Mouse (Mus musculus): ENCODE measurements around the gene Lnx2. TPM values are rescaled to one million over a fixed set of nuclear protein-coding genes. Genes with fewer than 3 reads are reported as not detected.

Lnx2 gene
- polyA plus RNA-seq (2012; rRNA removed): 22.2 and 31.0 TPM in 2 replicates

- DNase-seq (ENCODE audit: low read depth): peak; percentile 87
Measured at GRCm38 (mm10) chr5:147076026-147076798, at the start of gene Lnx2. Gene Lnx2, minus strand, starts transcription at chr5:147076586.

GRCm38 (mm10) chr5:147125542-147126185, 49.3 kb upstream of the Lnx2 start:
- no peak for DNase-seq (ENCODE audit: low read depth)

GRCm38 (mm10) chr5:147124794-147125193, 48.4 kb upstream of the Lnx2 start:
- no peak for DNase-seq (ENCODE audit: low read depth)

GRCm38 (mm10) chr5:147121146-147121545, 44.8 kb upstream of the Lnx2 start:
- no peak for DNase-seq (ENCODE audit: low read depth)

- DNase-seq (ENCODE audit: low read depth): no peak
Measured at GRCm38 (mm10) chr5:147117027-147117426, 40.6 kb upstream of the Lnx2 start.

- no peak for DNase-seq (ENCODE audit: low read depth)
Measured at GRCm38 (mm10) chr5:147115631-147116030, 39.2 kb upstream of the Lnx2 start.

GRCm38 (mm10) chr5:147114738-147115137, 38.4 kb upstream of the Lnx2 start:
- no peak for DNase-seq (ENCODE audit: low read depth)

GRCm38 (mm10) chr5:147108861-147109591, 32.6 kb upstream of the Lnx2 start:
- DNase-seq (ENCODE audit: low read depth): no peak

- DNase-seq (ENCODE audit: low read depth): no peak
Measured at GRCm38 (mm10) chr5:147107276-147107675, 30.9 kb upstream of the Lnx2 start.

GRCm38 (mm10) chr5:147102295-147102694, 25.9 kb upstream of the Lnx2 start:
- no peak for DNase-seq (ENCODE audit: low read depth)

GRCm38 (mm10) chr5:147100180-147100579, 23.8 kb upstream of the Lnx2 start:
- no peak for DNase-seq (ENCODE audit: low read depth)

GRCm38 (mm10) chr5:147098667-147099066, 22.3 kb upstream of the Lnx2 start:
- DNase-seq (ENCODE audit: low read depth): peak; percentile 64

- no peak for DNase-seq (ENCODE audit: low read depth)
Measured at GRCm38 (mm10) chr5:147096586-147096985, 20.2 kb upstream of the Lnx2 start.

GRCm38 (mm10) chr5:147094296-147094695, 17.9 kb upstream of the Lnx2 start:
- no peak for DNase-seq (ENCODE audit: low read depth)

GRCm38 (mm10) chr5:147092448-147092847, 16.1 kb upstream of the Lnx2 start:
- no peak for DNase-seq (ENCODE audit: low read depth)

- DNase-seq (ENCODE audit: low read depth): no peak
Measured at GRCm38 (mm10) chr5:147090256-147090963, 14.0 kb upstream of the Lnx2 start.

GRCm38 (mm10) chr5:147089836-147090235, 13.4 kb upstream of the Lnx2 start:
- no peak for DNase-seq (ENCODE audit: low read depth)

- DNase-seq (ENCODE audit: low read depth): no peak
Measured at GRCm38 (mm10) chr5:147086816-147087215, 10.4 kb upstream of the Lnx2 start.

GRCm38 (mm10) chr5:147085201-147085894, 9.0 kb upstream of the Lnx2 start:
- no peak for DNase-seq (ENCODE audit: low read depth)

GRCm38 (mm10) chr5:147078110-147078900, 1.9 kb upstream of the Lnx2 start:
- no peak for DNase-seq (ENCODE audit: low read depth)
